Mouse (Mus musculus): ENCODE data around the gene Cntnap5c. TPM values are rescaled to one million over a fixed set of nuclear protein-coding genes. Genes with fewer than 3 reads are reported as not detected.

The Cntnap5c gene
- total RNA-seq (2014; rRNA removed): 4.8 and 6.4 TPM in 2 replicates
- 1.0 and 1.7 TPM in 2 replicates for polyA plus RNA-seq (2015; fragmentation: Nextera tagmentation; extraction: Ambion mirVana)

DNA sequence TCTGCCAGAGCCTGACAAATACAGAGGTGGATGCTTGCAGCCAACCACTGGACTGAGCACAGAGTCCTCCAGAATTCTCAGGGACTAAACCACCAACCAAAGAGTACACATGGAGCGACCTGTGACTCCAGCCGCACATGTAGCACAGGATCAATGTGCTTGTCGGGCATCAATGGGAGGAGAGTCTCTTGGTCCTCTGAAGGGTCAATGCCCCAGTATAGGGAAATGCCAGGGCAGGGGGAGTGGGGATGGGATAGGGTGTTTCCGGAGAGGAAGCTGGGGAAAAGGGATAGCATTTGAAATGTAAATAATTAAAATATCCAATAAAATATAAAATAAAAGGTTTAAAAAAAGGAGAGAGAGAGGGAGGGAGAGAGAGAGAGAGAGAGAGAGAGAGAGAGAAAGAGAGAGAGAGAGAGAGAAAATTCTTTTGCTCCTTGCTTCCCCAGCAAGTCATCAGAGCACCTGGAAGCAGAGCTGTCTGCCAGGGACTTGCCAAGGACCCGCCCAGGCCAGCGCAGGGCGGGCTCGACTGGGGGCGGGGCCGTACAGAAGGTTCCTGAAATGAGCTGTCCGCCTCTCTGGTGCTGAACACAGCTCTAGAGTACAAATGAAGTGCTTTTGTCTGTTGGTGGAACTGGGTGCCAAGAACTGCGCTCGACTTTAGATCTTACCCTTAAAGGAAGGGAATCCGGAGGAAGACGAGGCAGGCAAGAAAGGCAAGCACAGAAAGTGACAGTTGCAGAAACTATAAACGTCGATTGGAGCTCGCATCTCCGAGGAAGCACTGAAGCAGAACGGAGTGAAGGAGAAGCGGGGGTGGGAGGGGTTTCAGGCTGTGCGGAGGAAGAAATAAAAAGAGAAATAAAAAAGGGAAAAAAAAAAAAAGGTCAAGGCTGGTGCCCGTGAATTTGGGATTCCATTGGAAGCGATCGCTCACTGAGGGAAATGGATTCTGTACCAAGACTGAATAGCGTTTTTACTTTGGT is at the start of gene Cntnap5c:
Gene Cntnap5c, plus strand, starts transcription at position 949 of the 989 bp plus-strand sequence.
- ATAC-seq: peak; percentile 81
- H3K9ac ChIP-seq: peak within 1 kb of the TSS; percentile 44
- DNase-seq: peak; percentile 51
- WGBS: 16% methylated on average over 26 of the region's 26 CpGs
- peak within 1 kb of the TSS; percentile 41 for H3K4me3 ChIP-seq (ENCODE audit: low read depth, low read length)
- H3K36me3 ChIP-seq (ENCODE audit: insufficient read depth): no peaks in the 10 kb centered on the region
- no peaks in the 10 kb centered on the region for H3K9me3 ChIP-seq (ENCODE audit: low read length)
- H3K4me1 ChIP-seq (ENCODE audit: insufficient read depth): no peaks in the 10 kb centered on the region
- no peak within 1 kb of the TSS for H3K27ac ChIP-seq (ENCODE audit: low read depth, low read length)
- H3K4me2 ChIP-seq (ENCODE audit: low read depth): peak within 1 kb of the TSS; percentile 60
- TF ChIP-seq CTCF (IDR thresholded peaks at IDR 0.05; ENCODE audit: low read depth): no peak
- no peaks in the 10 kb centered on the region for H3K27me3 ChIP-seq (ENCODE audit: insufficient read depth, low read length)

DNA sequence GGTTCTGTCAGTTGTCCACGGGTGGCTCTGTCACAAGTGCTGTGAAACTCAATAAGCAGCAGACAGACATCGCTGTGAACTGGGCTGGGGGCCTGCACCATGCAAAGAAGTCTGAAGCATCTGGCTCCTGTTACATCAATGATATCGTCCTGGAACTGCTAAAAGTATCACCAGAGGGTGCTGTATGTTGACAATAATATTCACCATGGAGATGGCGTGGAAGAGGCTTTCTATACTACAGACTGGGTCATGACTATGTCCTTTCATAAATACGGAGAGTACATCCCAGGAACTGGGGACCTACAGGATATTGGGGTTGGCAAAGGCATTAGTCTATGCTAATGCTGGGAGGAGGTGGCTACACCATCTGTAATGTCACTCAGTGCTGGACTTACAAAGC is 27.3 kb upstream of the Cntnap5c start, which contains the start of gene Gm21834:
Gene Gm21834, minus strand, starts transcription at position 101 of the 400 bp plus-strand sequence.
- no peak within 1 kb of the TSS for H3K4me3 ChIP-seq (ENCODE audit: low read depth, low read length)
- ATAC-seq (no peak), DNase-seq (no peak)
- no peak for TF ChIP-seq CTCF (IDR thresholded peaks at IDR 0.05; ENCODE audit: low read depth)
- no peak within 1 kb of the TSS for H3K9ac ChIP-seq
- H3K27me3 ChIP-seq (ENCODE audit: insufficient read depth, low read length): no peaks in the 10 kb centered on the region
- H3K9me3 ChIP-seq (ENCODE audit: low read length): no peaks in the 10 kb centered on the region
- 86% methylated on average over 5 of the region's 5 CpGs for WGBS
- no peak within 1 kb of the TSS for H3K27ac ChIP-seq (ENCODE audit: low read depth, low read length)
- no peaks in the 10 kb centered on the region for H3K36me3 ChIP-seq (ENCODE audit: insufficient read depth)
- no peak within 1 kb of the TSS for H3K4me2 ChIP-seq (ENCODE audit: low read depth)
- no peaks in the 10 kb centered on the region for H3K4me1 ChIP-seq (ENCODE audit: insufficient read depth)

DNA sequence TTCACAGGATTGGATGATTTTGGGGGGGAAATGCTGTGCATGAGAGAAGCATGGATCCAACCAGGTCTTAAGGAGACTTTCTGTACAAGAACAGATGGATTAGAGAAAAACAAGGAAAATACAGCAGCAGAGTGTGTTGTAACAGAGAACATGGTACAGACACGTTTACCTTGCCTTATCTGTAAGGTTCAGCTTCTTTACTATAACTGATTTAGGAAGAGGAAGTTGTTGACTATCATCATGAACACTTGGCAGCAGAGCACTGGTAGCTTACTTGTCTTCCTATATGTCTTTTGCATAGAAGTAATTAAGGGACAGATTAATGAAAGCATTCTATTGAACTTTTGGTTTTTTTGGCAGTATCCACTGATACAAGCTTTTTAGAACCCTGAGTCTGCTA is 11.3 kb upstream of the Cntnap5c start:
- DNase-seq (no peak), ATAC-seq (no peak)
- H3K9me3 ChIP-seq (ENCODE audit: low read length): no peaks in the 10 kb centered on the region
- TF ChIP-seq CTCF (IDR thresholded peaks at IDR 0.05; ENCODE audit: low read depth): no peak
- H3K4me1 ChIP-seq (ENCODE audit: insufficient read depth): no peaks in the 10 kb centered on the region
- H3K4me2 ChIP-seq (ENCODE audit: low read depth): no peak overlapping the region
- no peak overlapping the region for H3K4me3 ChIP-seq (ENCODE audit: low read depth, low read length)
- H3K27me3 ChIP-seq (ENCODE audit: insufficient read depth, low read length): no peaks in the 10 kb centered on the region
- H3K9ac ChIP-seq: no peak overlapping the region
- H3K36me3 ChIP-seq (ENCODE audit: insufficient read depth): no peaks in the 10 kb centered on the region
- 62% methylated on average over 1 of the region's 1 CpGs for WGBS
- no peak overlapping the region for H3K27ac ChIP-seq (ENCODE audit: low read depth, low read length)

DNA sequence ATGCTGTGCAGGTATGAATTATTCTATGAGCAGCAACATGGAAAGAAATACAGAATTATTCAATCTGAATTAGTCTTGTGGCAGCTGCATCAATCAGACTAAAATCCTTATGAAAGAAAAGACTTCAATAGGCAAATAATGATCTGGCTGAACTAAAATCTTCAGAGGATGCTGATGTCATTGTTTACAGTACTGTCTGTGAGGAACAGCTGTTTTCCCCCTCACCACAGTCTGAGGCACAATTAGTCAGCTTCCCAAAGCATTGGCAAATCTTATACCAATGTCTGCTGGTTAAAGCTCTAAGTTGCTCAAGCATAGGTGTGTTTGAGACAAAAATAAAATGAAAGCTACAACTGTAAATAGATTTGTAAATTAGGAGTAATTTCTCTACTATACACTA is 2.1 kb upstream of the Cntnap5c start:
- H3K27ac ChIP-seq (ENCODE audit: low read depth, low read length): no peak overlapping the region
- no peaks in the 10 kb centered on the region for H3K9me3 ChIP-seq (ENCODE audit: low read length)
- H3K9ac ChIP-seq: no peak overlapping the region
- H3K4me3 ChIP-seq (ENCODE audit: low read depth, low read length): no peak overlapping the region
- no peaks in the 10 kb centered on the region for H3K36me3 ChIP-seq (ENCODE audit: insufficient read depth)
- no peaks in the 10 kb centered on the region for H3K27me3 ChIP-seq (ENCODE audit: insufficient read depth, low read length)
- DNase-seq (no peak), ATAC-seq (no peak)
- no peak for TF ChIP-seq CTCF (IDR thresholded peaks at IDR 0.05; ENCODE audit: low read depth)
- H3K4me2 ChIP-seq (ENCODE audit: low read depth): no peak overlapping the region
- H3K4me1 ChIP-seq (ENCODE audit: insufficient read depth): no peaks in the 10 kb centered on the region

DNA sequence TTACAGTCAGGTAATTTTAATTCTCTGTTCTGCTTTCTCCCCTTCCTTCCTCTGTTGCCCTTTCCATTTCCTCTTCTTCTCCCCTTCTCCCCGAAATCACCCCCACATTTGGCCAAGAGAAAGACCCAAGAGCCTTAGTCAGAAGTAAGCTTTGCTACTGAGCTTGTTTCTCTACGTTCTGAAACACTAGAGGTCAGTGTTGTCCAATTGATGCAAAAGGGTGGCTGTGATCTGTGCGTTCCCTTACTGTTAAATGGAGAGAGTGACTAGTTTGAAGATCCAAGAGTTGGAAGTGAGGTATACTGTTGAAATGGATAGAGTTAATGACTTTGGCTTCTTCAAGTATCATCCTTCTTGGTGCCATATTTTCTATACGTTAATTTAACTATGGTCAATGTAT is 1.5 kb downstream of the Cntnap5c start:
- H3K36me3 ChIP-seq (ENCODE audit: insufficient read depth): no peaks in the 10 kb centered on the region
- no peak overlapping the region for H3K9ac ChIP-seq
- peak overlapping the region; percentile 41 for H3K4me3 ChIP-seq (ENCODE audit: low read depth, low read length)
- WGBS: 19% methylated on average over 4 of the region's 4 CpGs
- no peaks in the 10 kb centered on the region for H3K27me3 ChIP-seq (ENCODE audit: insufficient read depth, low read length)
- peak; percentile 80 for DNase-seq
- peak; percentile 83 for ATAC-seq
- no peaks in the 10 kb centered on the region for H3K9me3 ChIP-seq (ENCODE audit: low read length)
- peak overlapping the region; percentile 60; the same call in 1 of the 2 replicates for H3K4me2 ChIP-seq (ENCODE audit: low read depth)
- H3K4me1 ChIP-seq (ENCODE audit: insufficient read depth): no peaks in the 10 kb centered on the region
- TF ChIP-seq CTCF (IDR thresholded peaks at IDR 0.05; ENCODE audit: low read depth): peak; percentile 87
- no peak overlapping the region for H3K27ac ChIP-seq (ENCODE audit: low read depth, low read length)

DNA sequence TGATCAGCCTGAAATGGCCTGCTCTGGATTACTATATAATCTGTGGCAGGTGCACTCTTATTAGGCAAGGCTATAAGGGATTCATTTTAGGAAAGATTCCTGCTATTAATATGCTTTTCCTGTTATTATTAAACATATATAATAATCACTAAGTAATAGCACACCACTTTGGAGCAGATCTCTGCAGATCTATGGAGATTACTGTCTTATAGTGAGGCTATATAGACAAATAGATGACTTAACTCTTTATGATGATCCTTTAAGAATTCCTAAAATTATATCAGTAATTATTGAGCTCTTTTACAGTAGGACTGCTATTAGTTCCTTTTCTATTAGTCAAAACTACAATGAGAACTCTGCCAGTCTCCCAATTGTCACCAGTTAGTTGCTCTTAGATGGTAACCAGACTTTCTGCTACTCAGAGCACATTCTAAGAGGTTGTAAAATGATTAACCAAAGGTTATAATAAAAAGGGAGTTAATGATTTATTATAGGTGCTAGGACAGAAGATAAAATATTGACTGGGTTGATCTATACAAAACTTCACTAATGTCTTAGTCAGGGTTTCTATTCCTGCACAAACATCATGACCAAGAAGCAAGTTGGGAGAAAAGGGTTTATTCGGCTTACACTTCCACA is 18.9 kb downstream of the Cntnap5c start:
- ATAC-seq: no peak
- Histone ChIP-seq H3K4me1 (ENCODE audit: insufficient read depth) (no peaks in the 10 kb centered on the region), H3K27ac (ENCODE audit: low read depth, low read length) (no peak overlapping the region), H3K4me2 (ENCODE audit: low read depth) (no peak overlapping the region), H3K9me3 (ENCODE audit: low read length) (no peaks in the 10 kb centered on the region), H3K36me3 (ENCODE audit: insufficient read depth) (no peaks in the 10 kb centered on the region), H3K9ac (no peak overlapping the region), H3K4me3 (ENCODE audit: low read depth, low read length) (no peak overlapping the region), H3K27me3 (ENCODE audit: insufficient read depth, low read length) (no peaks in the 10 kb centered on the region)
- 93% methylated on average over 1 of the region's 1 CpGs for WGBS
- TF ChIP-seq CTCF (IDR thresholded peaks at IDR 0.05; ENCODE audit: low read depth): no peak
- no peak for DNase-seq

DNA sequence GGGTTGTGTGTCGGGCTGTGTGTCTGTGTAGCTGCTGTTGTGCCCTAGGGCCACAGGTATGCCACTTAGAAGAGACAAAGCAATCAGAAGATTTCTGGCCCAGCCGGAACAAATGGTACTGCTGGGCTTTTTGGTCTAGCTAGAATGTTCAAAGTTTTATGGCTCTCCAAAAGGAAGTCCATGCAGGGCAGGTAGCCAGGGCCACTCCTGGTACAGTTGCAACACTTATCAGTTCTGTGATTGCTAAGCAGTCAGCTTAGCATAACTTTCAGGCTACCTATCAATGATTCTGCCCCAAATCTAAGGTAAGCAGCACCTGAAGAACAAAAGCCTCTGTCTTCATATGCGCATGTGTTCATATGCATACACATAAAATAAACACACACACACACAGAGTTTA is 26.0 kb downstream of the Cntnap5c start:
- no peak for TF ChIP-seq CTCF (IDR thresholded peaks at IDR 0.05; ENCODE audit: low read depth)

More for the DNA sequence above, 26.0 kb downstream of the Cntnap5c start:
- DNase-seq (no peak), ATAC-seq (no peak)
- Histone ChIP-seq H3K36me3 (ENCODE audit: insufficient read depth) (no peaks in the 10 kb centered on the region), H3K4me2 (ENCODE audit: low read depth) (no peak overlapping the region), H3K27me3 (ENCODE audit: insufficient read depth, low read length) (no peaks in the 10 kb centered on the region), H3K4me1 (ENCODE audit: insufficient read depth) (no peaks in the 10 kb centered on the region), H3K9me3 (ENCODE audit: low read length) (no peaks in the 10 kb centered on the region), H3K4me3 (ENCODE audit: low read depth, low read length) (no peak overlapping the region), H3K27ac (ENCODE audit: low read depth, low read length) (no peak overlapping the region), H3K9ac (no peak overlapping the region)
- 85% methylated on average over 3 of the region's 3 CpGs for WGBS

Data from forebrain, postnatal 0 days (tissue).